Mouse (Mus musculus) ES-E14 (cell line): ENCODE data around the gene Mesp1.
"Not testable (repeated sequence)": the region's sequence is repeated elsewhere in the genome, so short reads cannot be mapped to it uniquely, and the experiment has no call there.

Experiments
- CHD2 ChIP-seq: IDR thresholded peaks from 2 replicates; pipeline ENCODE4 v1.6.1; 2014; ENCODE audit warnings: mild to moderate bottlenecking, low read depth, low read length, inconsistent platforms
- HCFC1 ChIP-seq: IDR thresholded peaks from 2 replicates; pipeline ENCODE4 v1.6.1; 2012; ENCODE audit warnings: low read length, inconsistent platforms, borderline replicate concordance; ENCODE audit not compliant: insufficient read depth
- ZC3H11A ChIP-seq: IDR thresholded peaks from 2 replicates; pipeline ENCODE4 v1.6.1; 2012; ENCODE audit warnings: low read depth, mild to moderate bottlenecking, inconsistent platforms, low read length, borderline replicate concordance
- ZNF384 ChIP-seq: IDR thresholded peaks from 2 replicates; pipeline ENCODE4 v1.6.1; 2012; ENCODE audit warnings: low read depth, low read length, inconsistent platforms

DNA sequence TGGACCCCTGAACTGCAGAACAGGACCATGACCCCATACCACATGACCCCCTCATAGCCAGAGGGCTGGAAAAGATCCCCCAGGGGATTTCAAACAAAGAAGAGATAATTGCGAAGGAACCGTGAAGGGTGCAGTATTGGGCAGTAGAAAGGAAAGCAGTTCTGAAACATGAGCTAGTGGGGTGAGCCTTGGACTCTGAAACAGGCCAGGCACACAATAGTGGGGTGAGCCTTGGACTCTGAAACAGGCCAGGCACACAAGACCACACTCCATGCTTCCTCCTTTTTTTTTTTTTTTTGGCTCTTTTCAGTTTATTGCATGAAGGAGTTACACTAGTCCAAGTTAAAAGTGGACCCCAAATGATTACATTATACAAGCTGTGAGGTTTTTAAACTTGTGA, 3.8 kb downstream of the Mesp1 start:
- TF ChIP-seq HCFC1, ZC3H11A, CHD2, ZNF384: not testable (repeated sequence)
